In the genomic region with DNA sequence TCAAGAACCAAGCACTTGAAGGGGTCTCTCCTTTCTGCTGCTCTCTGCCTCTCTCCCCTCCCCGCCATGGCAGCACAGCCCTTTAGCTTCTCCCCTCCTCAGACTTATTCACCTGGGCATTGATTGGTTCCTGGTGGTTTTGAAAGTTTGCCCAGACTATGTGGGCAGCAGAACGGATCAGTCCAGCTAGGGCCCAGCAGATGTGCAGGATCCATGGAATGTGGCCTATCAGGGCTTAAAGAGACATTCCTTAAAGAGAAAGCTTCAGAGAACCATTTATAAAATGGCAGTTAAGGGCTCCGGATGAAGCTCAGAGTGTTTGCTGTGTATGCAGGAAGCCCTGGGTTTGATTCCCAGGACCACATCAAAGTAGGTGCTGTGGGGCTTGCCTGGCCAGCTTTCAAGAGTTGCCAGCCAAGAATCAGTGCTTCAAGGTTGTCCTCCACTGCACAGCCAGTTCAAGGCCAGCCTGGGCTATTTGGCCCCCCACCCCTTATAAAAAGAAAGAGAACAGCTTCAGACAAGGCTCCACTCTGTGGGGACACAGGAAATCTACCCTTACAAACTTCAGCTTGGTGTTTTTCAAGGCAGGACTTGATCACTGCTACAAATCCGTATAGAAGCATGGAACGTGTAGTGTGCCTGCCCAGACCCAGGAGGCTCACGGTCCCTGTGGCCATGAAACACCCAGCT, we compare ENCODE assay signal across 17 mouse cellular contexts. TPM values are rescaled to one million over a fixed set of nuclear protein-coding genes. Genes with fewer than 3 reads are reported as not detected.
"Had no signal": no experiment of that assay in that cellular context is flagged by ENCODE, and none has a peak within 500 bp of the region (broad histone marks: within the 10 kb centered on the region; RNA-seq: fewer than 3 reads in every experiment).

No protein-coding gene starts in this region.

- DNase-seq: kidney, postnatal 10 days; kidney, postnatal 4 days; left cerebral cortex, postnatal 4 days; lung, adult 18-20 months; retina, postnatal 1 day; thymus, adult 2 months; thymus, postnatal 25 days had no signal

- H3K27me3 ChIP-seq: limb, embryonic 13.5 days; neural tube, embryonic 13.5 days; stomach, embryonic 15.5 days had no signal

- ATAC-seq: midbrain, embryonic 16.5 days had no signal

RNA-seq across cellular contexts. Expression of gene Prrxl1, which starts 33.8 kb away (rescaled TPM):
- total RNA-seq: layer of hippocampus, postnatal 10 days; left cerebral cortex, postnatal 4 days; liver, adult 2 months; megakaryocyte-erythroid progenitor cell, adult 5-6 weeks had no signal
- polyA plus RNA-seq: liver, adult 2 months; liver, embryonic 14.5 days; spleen, adult 2 months; testis, adult 2 months had no signal

RNA-seq across cellular contexts. Expression of gene 3425401B19Rik, which starts 52.0 kb away (rescaled TPM):
- total RNA-seq: left cerebral cortex, postnatal 4 days; megakaryocyte-erythroid progenitor cell, adult 5-6 weeks had no signal
- polyA plus RNA-seq: liver, adult 2 months; liver, embryonic 14.5 days; midbrain, embryonic 16.5 days had no signal
